Mouse (Mus musculus): ENCODE data around the gene Atp5d. TPM values are rescaled to one million over a fixed set of nuclear protein-coding genes. Genes with fewer than 3 reads are reported as not detected.
A peak's percentile ranks its signal among the peaks of the same experiment; 100 is the strongest.

The Atp5d gene
- polyA plus RNA-seq, 1 experiment from 2014 or later, result 475 TPM

GRCm38 (mm10) chr10:80173358-80173757 is 34.9 kb downstream of the Atp5d start:
- H3K9me3 ChIP-seq (ENCODE audit: control insufficient read depth, low read length), result no peaks in the 10 kb centered on the region
- no peak for DNase-seq (ENCODE audit: low spot score)
- no peaks in the 10 kb centered on the region for H3K27me3 ChIP-seq (replicated peaks; ENCODE audit: control insufficient read depth, insufficient read depth, low read length)
- peaks cover 31% of the 10 kb centered on the region for H3K36me3 ChIP-seq (ENCODE audit: control insufficient read depth, insufficient read depth, low read length)
- peak overlapping the region; percentile 46 for H3K4me3 ChIP-seq (ENCODE audit: low read depth, low read length)
- H3K4me2 ChIP-seq (ENCODE audit: low read depth, low read length), result peak overlapping the region; percentile 53
- 6% methylated on average over 11 of the region's 11 CpGs for WGBS
- peak overlapping the region; percentile 76 for H3K27ac ChIP-seq (replicated peaks; ENCODE audit: low read depth, low read length)
- H3K4me1 ChIP-seq (ENCODE audit: control insufficient read depth, insufficient read depth, low read length), result 0 out of 2 replicates have a peak, but pooled peaks cover 4% of the 10 kb centered on the region
- peak overlapping the region; percentile 61 for H3K9ac ChIP-seq (ENCODE audit: low read depth, low read length)
- no peak for ATAC-seq (ENCODE audit: low read depth)

- H3K27ac ChIP-seq (replicated peaks; ENCODE audit: low read depth, low read length), result no peak overlapping the region
- no peaks in the 10 kb centered on the region for H3K27me3 ChIP-seq (replicated peaks; ENCODE audit: control insufficient read depth, insufficient read depth, low read length)
- H3K4me3 ChIP-seq (ENCODE audit: low read depth, low read length), result no peak overlapping the region
- H3K4me1 ChIP-seq (ENCODE audit: control insufficient read depth, insufficient read depth, low read length), result 0 out of 2 replicates have a peak, but pooled peaks cover 4% of the 10 kb centered on the region
- H3K36me3 ChIP-seq (ENCODE audit: control insufficient read depth, insufficient read depth, low read length), result peaks cover 31% of the 10 kb centered on the region
- H3K9me3 ChIP-seq (ENCODE audit: control insufficient read depth, low read length), result no peaks in the 10 kb centered on the region
- ATAC-seq (ENCODE audit: low read depth), result no peak
- 85% methylated on average over 10 of the region's 10 CpGs for WGBS
- H3K9ac ChIP-seq (ENCODE audit: low read depth, low read length), result no peak overlapping the region
- H3K4me2 ChIP-seq (ENCODE audit: low read depth, low read length), result no peak overlapping the region
- DNase-seq (ENCODE audit: low spot score), result no peak
Observed at GRCm38 (mm10) chr10:80173955-80174640, 35.7 kb downstream of the Atp5d start.

GRCm38 (mm10) chr10:80174705-80175104 is 36.3 kb downstream of the Atp5d start:
- H3K9me3 ChIP-seq (ENCODE audit: control insufficient read depth, low read length), result no peaks in the 10 kb centered on the region
- peak; percentile 56 for DNase-seq (ENCODE audit: low spot score)
- H3K4me1 ChIP-seq (ENCODE audit: control insufficient read depth, insufficient read depth, low read length), result 0 out of 2 replicates have a peak, but pooled peaks cover 4% of the 10 kb centered on the region
- no peak overlapping the region for H3K9ac ChIP-seq (ENCODE audit: low read depth, low read length)
- H3K4me3 ChIP-seq (ENCODE audit: low read depth, low read length), result no peak overlapping the region
- H3K27ac ChIP-seq (replicated peaks; ENCODE audit: low read depth, low read length), result no peak overlapping the region
- H3K27me3 ChIP-seq (replicated peaks; ENCODE audit: control insufficient read depth, insufficient read depth, low read length), result no peaks in the 10 kb centered on the region
- peaks cover 29% of the 10 kb centered on the region for H3K36me3 ChIP-seq (ENCODE audit: control insufficient read depth, insufficient read depth, low read length)
- no peak for ATAC-seq (ENCODE audit: low read depth)
- no peak overlapping the region for H3K4me2 ChIP-seq (ENCODE audit: low read depth, low read length)
- WGBS, result 55% methylated on average over 2 of the region's 2 CpGs

- H3K9ac ChIP-seq (ENCODE audit: low read depth, low read length), result peak overlapping the region; percentile 19; the same call in 1 of the 2 replicates
- ATAC-seq (ENCODE audit: low read depth), result no peak
- no peaks in the 10 kb centered on the region for H3K27me3 ChIP-seq (replicated peaks; ENCODE audit: control insufficient read depth, insufficient read depth, low read length)
- H3K9me3 ChIP-seq (ENCODE audit: control insufficient read depth, low read length), result no peaks in the 10 kb centered on the region
- H3K4me3 ChIP-seq (ENCODE audit: low read depth, low read length), result no peak overlapping the region
- peak; percentile 54 for DNase-seq (ENCODE audit: low spot score)
- 50% methylated on average over 2 of the region's 4 CpGs for WGBS
- H3K27ac ChIP-seq (replicated peaks; ENCODE audit: low read depth, low read length), result no peak overlapping the region
- H3K4me2 ChIP-seq (ENCODE audit: low read depth, low read length), result no peak overlapping the region
- peaks cover 12% of the 10 kb centered on the region for H3K4me1 ChIP-seq (ENCODE audit: control insufficient read depth, insufficient read depth, low read length)
- H3K36me3 ChIP-seq (ENCODE audit: control insufficient read depth, insufficient read depth, low read length), result peaks cover 19% of the 10 kb centered on the region
Observed at GRCm38 (mm10) chr10:80175536-80176269, 37.3 kb downstream of the Atp5d start.

GRCm38 (mm10) chr10:80176270-80176834 is 37.9 kb downstream of the Atp5d start:
- H3K36me3 ChIP-seq (ENCODE audit: control insufficient read depth, insufficient read depth, low read length), result peaks cover 13% of the 10 kb centered on the region
- peaks cover 19% of the 10 kb centered on the region for H3K4me1 ChIP-seq (ENCODE audit: control insufficient read depth, insufficient read depth, low read length)
- H3K27ac ChIP-seq (replicated peaks; ENCODE audit: low read depth, low read length), result no peak overlapping the region
- DNase-seq (ENCODE audit: low spot score) (no peak), ATAC-seq (ENCODE audit: low read depth) (no peak)
- no peak overlapping the region for H3K4me2 ChIP-seq (ENCODE audit: low read depth, low read length)
- WGBS, result 78% methylated on average over 5 of the region's 5 CpGs
- H3K9ac ChIP-seq (ENCODE audit: low read depth, low read length), result 0 out of 2 replicates have a peak overlapping the region, but pooled peaks have one; percentile 19
- H3K4me3 ChIP-seq (ENCODE audit: low read depth, low read length), result no peak overlapping the region
- H3K27me3 ChIP-seq (replicated peaks; ENCODE audit: control insufficient read depth, insufficient read depth, low read length), result no peaks in the 10 kb centered on the region
- H3K9me3 ChIP-seq (ENCODE audit: control insufficient read depth, low read length), result no peaks in the 10 kb centered on the region

- ATAC-seq (ENCODE audit: low read depth) (no peak), DNase-seq (ENCODE audit: low spot score) (no peak)
- no peaks in the 10 kb centered on the region for H3K27me3 ChIP-seq (replicated peaks; ENCODE audit: control insufficient read depth, insufficient read depth, low read length)
- no peak overlapping the region for H3K4me3 ChIP-seq (ENCODE audit: low read depth, low read length)
- H3K9ac ChIP-seq (ENCODE audit: low read depth, low read length), result no peak overlapping the region; the same call in 1 of the 2 replicates
- no peaks in the 10 kb centered on the region for H3K9me3 ChIP-seq (ENCODE audit: control insufficient read depth, low read length)
- 64% methylated on average over 7 of the region's 7 CpGs for WGBS
- H3K27ac ChIP-seq (replicated peaks; ENCODE audit: low read depth, low read length), result no peak overlapping the region
- H3K4me2 ChIP-seq (ENCODE audit: low read depth, low read length), result no peak overlapping the region
- H3K4me1 ChIP-seq (ENCODE audit: control insufficient read depth, insufficient read depth, low read length), result peaks cover 20% of the 10 kb centered on the region
- peaks cover 4% of the 10 kb centered on the region; the same call in 1 of the 2 replicates for H3K36me3 ChIP-seq (ENCODE audit: control insufficient read depth, insufficient read depth, low read length)
Observed at GRCm38 (mm10) chr10:80177441-80178279, 39.2 kb downstream of the Atp5d start.

GRCm38 (mm10) chr10:80179068-80180051 is 40.9 kb downstream of the Atp5d start, which contains the start of gene Efna2:
Gene Efna2, plus strand, starts transcription at chr10:80179482.
- Histone ChIP-seq H3K4me2 (ENCODE audit: low read depth, low read length) (peak within 1 kb of the TSS; percentile 84), H3K9ac (ENCODE audit: low read depth, low read length) (peak within 1 kb of the TSS; percentile 88), H3K27ac (replicated peaks; ENCODE audit: low read depth, low read length) (peak within 1 kb of the TSS; percentile 78), H3K4me1 (ENCODE audit: control insufficient read depth, insufficient read depth, low read length) (peaks cover 16% of the 10 kb centered on the region), H3K9me3 (ENCODE audit: control insufficient read depth, low read length) (no peaks in the 10 kb centered on the region), H3K4me3 (ENCODE audit: low read depth, low read length) (peak within 1 kb of the TSS; percentile 76), H3K36me3 (ENCODE audit: control insufficient read depth, insufficient read depth, low read length) (peaks cover 11% of the 10 kb centered on the region; the same call in 1 of the 2 replicates), H3K27me3 (replicated peaks; ENCODE audit: control insufficient read depth, insufficient read depth, low read length) (no peaks in the 10 kb centered on the region)
- ATAC-seq (ENCODE audit: low read depth) (peak; percentile 77), DNase-seq (ENCODE audit: low spot score) (peak; percentile 84)
- WGBS, result 5% methylated on average over 23 of the region's 106 CpGs

All from embryonic facial prominence, embryonic 14.5 days (tissue).